Mouse (Mus musculus) ES-Bruce4 (cell line): ENCODE measurements at regions not wholly inside any gene's neighbourhood (a gene's known extent, or its start where the extent isn't known, plus 50 kb on each side); places are given as distances from the start of the nearest gene placed in this dataset.

Source experiments
- H3K27ac ChIP-seq: 2 replicates; pipeline ENCODE4 v1.5.1; 2012; ENCODE audit warnings: low read length, inconsistent platforms; ENCODE audit not compliant: insufficient read depth
- H3K27me3 ChIP-seq: 2 replicates; pipeline ENCODE4 v1.6.1; 2012; ENCODE audit warnings: mild to moderate bottlenecking, low read length, inconsistent platforms; ENCODE audit not compliant: control insufficient read depth, poor library complexity, insufficient read depth, severe bottlenecking
- H3K36me3 ChIP-seq: 2 replicates; pipeline ENCODE4 v1.6.1; 2012; ENCODE audit warnings: inconsistent platforms, mild to moderate bottlenecking, low read length, moderate library complexity; ENCODE audit not compliant: control insufficient read depth, poor library complexity, insufficient read depth, severe bottlenecking
- H3K4me1 ChIP-seq: one replicate; pipeline ENCODE4 v1.8.1; 2011; ENCODE audit warnings: low read length; ENCODE audit not compliant: control insufficient read depth, insufficient read depth
- H3K4me3 ChIP-seq: 2 replicates; pipeline ENCODE4 v1.5.1; 2011; ENCODE audit warnings: low read depth, mild to moderate bottlenecking, low read length
- H3K9ac ChIP-seq: 2 replicates; pipeline ENCODE4 v1.6.1; 2012; ENCODE audit warnings: low read depth, mild to moderate bottlenecking, inconsistent platforms; ENCODE audit not compliant: poor library complexity, severe bottlenecking
- H3K9me3 ChIP-seq: replicated peaks from 2 replicates; pipeline ENCODE4 v1.6.1; 2012; ENCODE audit warnings: mild to moderate bottlenecking, low read length, inconsistent platforms; ENCODE audit not compliant: control insufficient read depth, poor library complexity, insufficient read depth, severe bottlenecking
- CTCF ChIP-seq: IDR thresholded peaks from one replicate; pipeline ENCODE4 v1.8.1; 2011; ENCODE audit warnings: low read depth, low read length
- EP300 ChIP-seq: IDR thresholded peaks from 2 replicates; pipeline ENCODE4 v1.6.1; 2011; ENCODE audit warnings: low read depth, low read length; ENCODE audit not compliant: insufficient read depth
- POLR2A ChIP-seq: IDR thresholded peaks from one replicate; pipeline ENCODE4 v1.8.1; 2011; ENCODE audit warnings: low read length; ENCODE audit not compliant: insufficient read depth

- H3K4me3 ChIP-seq = no peak overlapping the region
- no peak overlapping the region for H3K27ac ChIP-seq
- no peaks in the 10 kb centered on the region for H3K9me3 ChIP-seq
- no peaks in the 10 kb centered on the region for H3K27me3 ChIP-seq
- H3K4me1 ChIP-seq = no peaks in the 10 kb centered on the region
- no peaks in the 10 kb centered on the region for H3K36me3 ChIP-seq
- TF ChIP-seq POLR2A = no peak
- TF ChIP-seq CTCF = no peak
- no peak for TF ChIP-seq EP300
- H3K9ac ChIP-seq = no peak overlapping the region
Measured at GRCm38 (mm10) chr10:12302396-12302795, 566.8 kb downstream of the Utrn start.

- Histone ChIP-seq H3K4me1 (no peaks in the 10 kb centered on the region), H3K36me3 (no peaks in the 10 kb centered on the region), H3K27me3 (no peaks in the 10 kb centered on the region), H3K27ac (no peak overlapping the region), H3K4me3 (no peak overlapping the region), H3K9me3 (no peaks in the 10 kb centered on the region), H3K9ac (no peak overlapping the region)
- TF ChIP-seq CTCF (no peak), POLR2A (no peak), EP300 (no peak)
Measured at GRCm38 (mm10) chr10:12320311-12320710, 548.9 kb downstream of the Utrn start.
